Mouse (Mus musculus) left cerebral cortex, adult 8-10 months (tissue): ENCODE data around the gene Slc2a3. TPM values are rescaled to one million over a fixed set of nuclear protein-coding genes. Genes with fewer than 3 reads are reported as not detected.

Source experiments
- DNase-seq, 2 experiments: peaks; one replicate each; pipeline ENCODE4 v3.0.0; 2022; ENCODE audit warnings: low spot score in 2 of 2
- total RNA-seq, 4 experiments: library from RNA; stranded (reverse); gene quantifications; 2 replicates each; pipeline ENCODE4 v1.2.4; 2022

Gene Slc2a3
- 100 to 1,000 TPM in 3 of 4 experiments, 10 to 100 TPM in 1; 95.5 to 112 (median 107) TPM for total RNA-seq

DNA sequence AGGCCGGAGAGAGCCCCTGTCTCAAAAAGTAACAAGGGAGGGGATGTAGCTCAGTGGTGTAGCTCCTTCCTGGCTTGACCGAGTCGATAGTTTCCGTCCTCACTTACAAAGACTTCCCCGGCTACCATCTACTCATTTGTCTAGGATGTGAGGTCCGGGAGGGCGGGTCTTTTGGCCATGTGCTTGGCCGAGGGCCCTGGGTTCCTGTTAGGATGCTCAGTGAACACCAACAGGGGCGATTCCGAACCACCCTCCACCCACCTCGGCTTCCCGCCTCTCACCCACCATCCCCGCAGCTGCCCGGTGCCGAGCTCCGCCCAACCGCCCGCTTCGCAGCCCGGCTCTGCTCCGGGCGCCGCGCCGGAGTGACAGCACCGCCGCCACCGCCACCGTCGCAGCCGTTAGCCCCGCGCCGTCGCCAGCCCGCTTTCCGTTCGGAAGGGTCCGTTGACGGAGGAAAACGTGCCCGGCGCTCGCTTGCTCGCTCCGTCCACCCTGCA lies at the start of gene Slc2a3:
Slc2a3 (minus strand) TSS at position 340 of the 500 bp plus-strand sequence.
- peak; percentile 46 to 54 for DNase-seq

GRCm38 (mm10) chr6:122843759-122844158 lies 42.3 kb upstream of the Slc2a3 start:
- no peak for DNase-seq

DNA sequence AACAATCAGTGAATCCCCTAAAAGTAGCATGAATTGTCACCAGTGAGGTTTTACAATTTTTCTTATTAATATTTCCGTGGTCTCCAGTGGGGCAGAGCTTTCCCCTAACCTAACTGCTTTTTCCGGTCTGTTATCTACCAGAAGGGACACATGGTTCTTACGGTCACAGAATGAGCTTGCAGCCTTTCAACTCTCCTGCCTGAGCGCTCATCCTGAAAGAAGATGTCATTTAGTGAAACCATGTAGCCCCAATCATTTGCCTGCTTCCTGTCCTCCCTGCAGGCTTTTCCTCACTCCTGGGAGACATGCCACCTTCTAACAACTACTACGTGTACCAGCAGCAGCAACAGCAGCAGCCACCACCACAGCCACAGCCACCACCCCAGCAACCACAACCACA lies 36.1 kb upstream of the Slc2a3 start:
- no peak for DNase-seq

DNA sequence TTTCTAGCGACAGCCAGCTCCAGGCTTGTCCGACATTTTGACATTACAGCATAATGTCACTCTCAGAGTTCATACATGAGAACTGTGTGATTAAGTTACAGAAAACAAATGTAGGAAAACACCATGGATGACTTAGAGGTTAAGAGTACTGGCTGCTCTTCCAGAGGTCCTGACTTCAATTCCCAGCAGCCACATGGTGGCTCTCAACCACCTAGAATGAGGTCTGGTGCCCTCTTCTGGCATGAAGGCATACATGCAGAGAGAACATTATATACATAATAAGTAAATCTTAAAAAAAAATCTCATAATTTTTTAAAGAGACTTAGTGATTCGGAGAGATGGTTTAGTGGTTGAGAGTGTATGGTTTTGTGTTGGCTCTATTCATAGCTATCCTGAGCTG lies 35.5 kb upstream of the Slc2a3 start:
- DNase-seq: no peak

- DNase-seq: no peak
Measured at GRCm38 (mm10) chr6:122834365-122834764, 32.9 kb upstream of the Slc2a3 start.

DNA sequence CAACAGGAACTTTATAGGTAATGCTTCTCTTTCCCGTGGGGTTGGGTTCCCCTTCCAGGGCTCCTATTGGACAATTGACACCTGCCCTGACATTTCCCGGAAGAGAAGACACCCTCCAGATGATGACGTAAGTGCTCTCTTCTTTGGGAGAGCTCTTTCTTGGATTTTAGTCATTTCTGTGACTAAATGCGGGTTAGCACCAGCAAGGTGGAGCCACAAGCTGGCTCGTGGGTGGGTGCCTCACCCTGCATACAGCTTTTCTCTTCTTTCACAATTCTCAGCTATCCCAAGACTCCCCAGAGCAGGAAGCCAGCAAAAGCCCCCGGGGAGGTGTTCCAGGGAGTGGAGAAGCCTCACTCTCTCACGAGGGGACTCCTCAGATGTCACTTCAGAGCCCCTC lies 31.4 kb upstream of the Slc2a3 start:
- no peak for DNase-seq

GRCm38 (mm10) chr6:122828086-122828485 lies 26.6 kb upstream of the Slc2a3 start:
- DNase-seq: no peak

DNA sequence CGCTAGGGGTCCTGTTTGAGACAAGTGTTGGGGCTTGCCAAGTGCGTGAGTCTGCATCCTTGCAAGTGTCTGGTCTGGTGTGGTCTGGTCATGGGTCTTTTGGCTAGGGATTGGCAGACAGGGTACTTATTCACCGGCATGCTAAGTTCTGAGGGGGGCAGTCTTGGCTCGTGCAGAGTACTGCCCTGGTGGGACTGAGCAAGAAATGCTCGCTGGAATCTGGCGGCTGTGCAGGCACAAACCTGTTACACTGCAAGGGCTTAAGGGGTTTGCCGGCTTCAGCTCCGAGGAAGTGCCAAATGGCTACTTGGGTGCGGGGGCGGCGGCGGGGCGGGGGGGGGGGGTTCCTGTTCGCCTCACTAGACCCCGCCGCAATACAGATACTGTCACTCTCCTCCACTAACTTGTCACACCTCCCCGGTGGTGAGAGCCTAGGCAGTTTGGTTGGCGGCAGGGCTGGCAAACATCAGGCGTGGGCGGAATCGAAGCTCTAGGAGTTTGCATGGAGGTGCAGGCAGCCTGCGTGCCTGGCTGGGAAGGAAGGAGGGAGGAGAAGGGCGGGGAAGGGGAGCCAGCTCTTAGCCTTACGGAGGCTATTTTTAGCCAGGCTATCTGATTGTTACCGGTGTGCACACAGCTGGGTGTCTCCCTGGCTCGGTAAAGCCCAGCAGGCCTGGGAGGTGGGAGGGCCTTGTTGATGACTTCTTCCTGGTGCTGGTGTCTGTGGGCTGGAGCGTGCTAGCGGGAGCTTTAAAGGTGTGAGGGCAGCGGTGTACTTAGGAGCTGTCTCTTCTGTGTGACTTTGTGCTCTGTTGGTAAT lies 24.7 kb upstream of the Slc2a3 start:
- peak; percentile 61 to 92 for DNase-seq

GRCm38 (mm10) chr6:122825166-122825565 lies 23.7 kb upstream of the Slc2a3 start:
- no peak for DNase-seq

DNA sequence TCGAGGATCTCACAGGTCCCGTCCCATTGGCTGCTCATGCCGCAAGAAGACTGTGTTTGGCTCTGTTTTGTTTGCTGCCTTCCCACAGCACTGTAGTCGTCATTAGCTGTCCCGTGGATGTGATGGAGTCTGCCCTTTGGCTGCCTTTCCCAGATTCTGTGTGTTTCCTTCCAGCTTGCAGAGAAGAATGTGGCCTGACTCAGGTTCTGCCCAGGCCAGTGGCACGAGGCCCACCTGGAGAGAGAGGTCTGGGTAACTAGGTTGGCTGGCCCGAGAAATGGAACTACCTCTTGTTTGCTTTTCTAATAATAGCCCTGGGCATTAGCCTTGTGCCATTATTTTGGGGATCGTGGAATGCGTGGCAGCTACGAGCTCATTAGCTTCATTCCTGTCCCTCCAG lies 22.6 kb upstream of the Slc2a3 start:
- DNase-seq: no peak

GRCm38 (mm10) chr6:122821822-122822221 lies 20.4 kb upstream of the Slc2a3 start:
- no peak for DNase-seq

DNA sequence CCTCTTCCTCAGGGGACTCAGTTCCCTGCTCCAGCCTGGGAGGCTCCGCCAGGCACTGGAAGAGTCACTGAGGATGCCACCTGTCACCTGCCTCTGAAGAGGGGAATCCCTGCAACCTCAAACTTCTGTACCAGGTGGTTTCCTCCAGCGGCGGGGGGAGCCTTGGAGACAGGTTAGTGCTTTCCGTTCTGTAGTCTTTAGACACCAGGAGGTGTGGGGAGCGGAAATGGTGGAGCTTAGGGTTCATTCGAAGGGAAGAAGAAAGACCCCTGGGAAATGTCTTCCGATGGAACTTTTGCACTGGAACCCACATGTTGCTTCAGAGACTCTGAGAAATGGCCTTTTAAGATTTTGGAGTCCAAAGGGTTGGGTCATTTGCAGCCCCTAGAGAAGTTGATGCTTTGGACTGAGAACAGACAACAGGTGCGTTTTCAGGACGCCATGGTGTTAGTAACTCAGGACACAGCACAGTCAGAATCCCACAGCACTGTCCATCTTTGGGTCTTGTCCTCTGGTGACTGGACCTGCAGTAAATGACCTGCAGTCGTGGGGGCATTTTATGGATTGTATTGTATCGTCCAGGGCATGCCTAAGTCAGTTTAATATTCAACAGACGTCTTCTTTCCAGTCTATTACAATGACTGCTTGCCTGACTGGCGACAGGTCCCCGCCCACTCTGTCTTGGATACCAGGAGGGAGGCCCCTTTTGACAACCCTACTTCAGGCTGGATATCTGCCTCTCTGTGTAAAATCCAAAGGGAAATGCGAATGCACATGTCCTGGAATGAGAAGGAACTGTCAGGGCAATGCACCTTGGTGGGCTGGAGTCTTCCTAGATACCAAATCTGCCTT lies 19.6 kb upstream of the Slc2a3 start:
- no peak for DNase-seq

- no peak for DNase-seq
Measured at GRCm38 (mm10) chr6:122820071-122820798, 18.8 kb upstream of the Slc2a3 start.

DNA sequence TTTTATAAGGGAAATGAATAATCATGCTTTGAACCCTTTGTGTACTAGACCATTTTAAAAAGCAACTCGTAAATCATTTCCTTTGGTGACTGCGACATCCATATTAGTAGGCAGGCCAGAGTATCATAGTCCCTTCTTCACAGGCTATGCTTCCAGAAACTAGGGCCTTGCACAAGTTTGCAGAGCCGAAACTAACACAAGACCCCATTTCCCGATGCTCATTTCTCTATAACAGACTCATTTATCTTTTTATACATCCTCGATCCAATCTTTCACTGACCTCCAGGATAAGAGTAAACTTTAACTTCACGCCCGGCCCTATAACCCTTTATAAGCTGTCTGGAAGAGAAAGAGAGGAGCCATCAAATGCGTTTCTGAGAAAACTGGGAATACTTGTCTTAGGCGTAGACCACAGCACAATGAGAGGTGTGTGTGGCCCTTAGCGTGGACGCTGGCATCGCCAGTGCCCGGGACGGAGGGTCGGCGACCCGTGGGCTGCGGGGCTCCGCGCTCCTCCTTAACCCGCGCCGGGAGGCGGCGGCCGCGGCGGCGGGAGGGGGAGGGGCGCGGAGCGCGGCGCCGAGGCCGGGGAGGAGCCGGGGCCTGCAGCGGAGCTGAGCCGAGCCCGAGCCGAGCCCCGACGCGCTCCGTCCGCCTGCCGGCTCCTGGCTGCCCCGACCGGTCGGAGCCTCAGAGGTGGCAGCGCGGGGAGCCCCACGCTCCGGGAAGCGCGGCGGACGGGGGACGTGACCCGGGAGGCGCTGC lies 18.0 kb upstream of the Slc2a3 start, which contains the start of gene Foxj2:
Foxj2 (plus strand) TSS at position 609 of the 765 bp plus-strand sequence.
- DNase-seq: peak in 1 of 2 experiments; percentile 52

DNA sequence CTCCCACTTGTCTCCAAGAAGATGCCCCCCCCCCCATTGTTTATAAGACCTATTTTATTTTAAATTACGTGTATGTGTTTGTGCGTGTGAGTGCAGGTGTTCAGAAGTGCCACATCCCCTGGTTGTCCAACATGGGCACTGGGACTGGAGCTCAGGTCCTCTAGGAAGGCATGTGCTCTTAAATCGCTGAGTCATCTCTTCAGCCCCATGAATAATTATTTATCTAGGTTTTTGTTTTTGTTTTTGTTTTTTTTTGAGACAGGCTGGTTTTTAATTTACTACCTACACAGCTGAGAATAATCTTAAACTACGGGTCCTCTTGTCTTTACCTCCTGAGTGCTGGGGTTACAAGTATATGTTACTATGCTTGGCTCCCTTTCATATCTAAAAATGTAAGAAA lies 12.2 kb upstream of the Slc2a3 start:
- no peak for DNase-seq

GRCm38 (mm10) chr6:122812716-122813115 lies 11.3 kb upstream of the Slc2a3 start:
- no peak for DNase-seq

GRCm38 (mm10) chr6:122811771-122812600 lies 10.5 kb upstream of the Slc2a3 start:
- DNase-seq: no peak

GRCm38 (mm10) chr6:122811280-122811652 lies 9.8 kb upstream of the Slc2a3 start:
- DNase-seq: peak; percentile 84 to 92

GRCm38 (mm10) chr6:122810615-122811279 lies 9.3 kb upstream of the Slc2a3 start:
- peak; percentile 85 to 99 for DNase-seq
